Mouse (Mus musculus): Measurements from ENCODE around the gene Carf. TPM values are rescaled to one million over a fixed set of nuclear protein-coding genes. Genes with fewer than 3 reads are reported as not detected.
"Not testable (repeated sequence)": the region's sequence is repeated elsewhere in the genome, so short reads cannot be mapped to it uniquely, and the experiment has no call there.

Gene Carf
- polyA plus RNA-seq (2015; fragmentation: Nextera tagmentation; extraction: Ambion mirVana), result 7.1 and 7.4 TPM in 2 replicates

DNA sequence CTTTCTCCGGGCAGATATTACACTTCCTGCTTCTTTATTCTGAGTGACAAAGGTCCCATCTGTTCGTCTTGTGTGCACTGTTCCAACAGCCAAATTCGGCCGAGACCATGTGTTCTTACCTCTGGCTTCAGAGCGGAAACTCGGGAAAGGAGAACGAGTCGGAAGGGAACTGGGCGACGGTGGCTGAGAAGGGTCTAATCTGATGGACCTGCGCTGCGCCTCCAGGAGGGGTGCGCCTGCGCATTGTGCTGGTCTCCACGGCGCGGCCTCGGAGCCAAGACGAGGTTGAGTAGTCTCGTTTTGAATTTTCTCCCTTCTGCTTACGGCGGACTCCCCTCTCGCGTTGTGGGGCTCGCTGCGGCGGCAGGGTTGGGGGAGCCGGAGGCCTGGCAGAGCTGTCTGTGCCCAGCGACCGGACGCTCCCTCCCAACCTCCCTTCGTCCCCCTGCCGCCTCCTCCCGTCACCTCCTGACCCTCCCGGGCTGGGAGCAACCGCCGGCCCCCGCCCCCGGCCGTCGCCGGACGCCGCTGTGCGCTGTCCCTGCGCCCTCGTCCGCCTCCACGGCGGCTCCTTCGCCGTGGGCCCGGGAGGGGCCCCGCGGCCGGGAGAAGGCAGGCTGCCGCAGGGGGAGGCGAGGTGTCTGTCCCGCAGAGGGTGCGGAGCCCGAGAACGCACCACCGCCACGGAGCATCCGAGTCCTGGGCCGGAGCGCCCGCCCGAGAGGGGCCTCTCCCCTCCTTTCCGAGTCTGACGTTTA, at the start of gene Carf, which contains the start of gene Wdr12:
Gene Carf (plus strand): TSS at position 224 of the 758 bp plus-strand sequence.
Gene Wdr12 (minus strand): TSS at position 622 of the 758 bp plus-strand sequence.
- H3K4me2 ChIP-seq (replicated peaks), result peak within 1 kb of the TSS; percentile 82
- H3K27ac ChIP-seq (replicated peaks), result peak within 1 kb of the TSS; percentile 99
- peaks cover 22% of the 10 kb centered on the region for H3K4me1 ChIP-seq
- peak; percentile 98 for ATAC-seq (replicated peaks)
- no peaks in the 10 kb centered on the region for H3K9me3 ChIP-seq
- peak within 1 kb of the TSS; percentile 97 for H3K9ac ChIP-seq (replicated peaks)
- peaks cover 8% of the 10 kb centered on the region for H3K36me3 ChIP-seq
- WGBS, result under 1% methylated on average over 71 of the region's 71 CpGs
- H3K4me3 ChIP-seq, result peak within 1 kb of the TSS; percentile 95
- no peaks in the 10 kb centered on the region for H3K27me3 ChIP-seq

DNA sequence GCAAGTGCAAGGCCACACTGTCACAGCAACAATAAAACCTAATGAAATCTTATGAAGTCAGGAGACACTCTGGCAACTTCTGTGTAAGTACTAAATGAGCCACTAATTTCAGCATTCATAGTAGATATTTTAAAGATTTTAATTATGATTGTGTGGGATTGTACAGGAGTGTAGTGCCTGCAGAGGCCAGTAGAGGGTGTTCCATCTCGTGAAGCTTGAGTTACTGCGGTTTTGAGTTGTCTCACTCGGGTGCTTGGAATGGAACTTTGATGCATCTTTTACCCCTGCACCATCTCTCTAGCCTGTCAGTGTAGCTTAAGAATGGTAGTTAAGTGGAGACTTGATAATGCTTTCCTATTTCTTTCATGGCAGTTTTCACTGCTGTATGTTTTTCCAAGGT, 43.4 kb upstream of the Carf start:
- Histone ChIP-seq H3K4me2 (replicated peaks) (no peak overlapping the region), H3K36me3 (no peaks in the 10 kb centered on the region), H3K9ac (replicated peaks) (no peak overlapping the region), H3K9me3 (no peaks in the 10 kb centered on the region), H3K4me1 (no peaks in the 10 kb centered on the region), H3K4me3 (no peak overlapping the region), H3K27ac (replicated peaks) (no peak overlapping the region), H3K27me3 (no peaks in the 10 kb centered on the region)
- WGBS, result 39% methylated on average over 3 of the region's 3 CpGs
- no peak for ATAC-seq (replicated peaks)

DNA sequence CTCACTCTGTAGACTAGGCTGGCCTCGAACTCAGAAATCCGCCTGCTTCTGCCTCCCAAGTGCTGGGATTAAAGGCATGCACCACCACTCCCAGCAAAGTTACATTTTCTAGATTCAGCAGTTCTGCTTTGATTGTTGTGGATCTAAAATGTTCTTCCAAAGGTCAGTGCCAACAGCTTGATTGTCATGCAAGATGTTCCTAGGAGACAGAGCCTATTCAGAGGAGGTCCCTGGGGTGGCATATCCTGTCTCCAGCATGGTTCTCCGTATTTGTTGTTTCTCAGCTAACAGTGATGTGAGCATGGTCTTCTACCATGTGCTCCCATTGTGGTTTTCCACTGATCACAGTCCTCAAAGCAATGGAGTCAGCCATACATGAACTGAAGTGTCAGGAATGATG, 41.7 kb upstream of the Carf start:
- no peak overlapping the region for H3K4me3 ChIP-seq
- no peaks in the 10 kb centered on the region for H3K36me3 ChIP-seq
- no peak overlapping the region for H3K9ac ChIP-seq (replicated peaks)
- H3K4me2 ChIP-seq (replicated peaks), result no peak overlapping the region
- no peaks in the 10 kb centered on the region for H3K27me3 ChIP-seq
- 89% methylated on average over 3 of the region's 3 CpGs for whole genome bisulfite sequencing
- no peaks in the 10 kb centered on the region for H3K9me3 ChIP-seq
- no peaks in the 10 kb centered on the region for H3K4me1 ChIP-seq
- no peak overlapping the region for H3K27ac ChIP-seq (replicated peaks)
- ATAC-seq (replicated peaks), result no peak

DNA sequence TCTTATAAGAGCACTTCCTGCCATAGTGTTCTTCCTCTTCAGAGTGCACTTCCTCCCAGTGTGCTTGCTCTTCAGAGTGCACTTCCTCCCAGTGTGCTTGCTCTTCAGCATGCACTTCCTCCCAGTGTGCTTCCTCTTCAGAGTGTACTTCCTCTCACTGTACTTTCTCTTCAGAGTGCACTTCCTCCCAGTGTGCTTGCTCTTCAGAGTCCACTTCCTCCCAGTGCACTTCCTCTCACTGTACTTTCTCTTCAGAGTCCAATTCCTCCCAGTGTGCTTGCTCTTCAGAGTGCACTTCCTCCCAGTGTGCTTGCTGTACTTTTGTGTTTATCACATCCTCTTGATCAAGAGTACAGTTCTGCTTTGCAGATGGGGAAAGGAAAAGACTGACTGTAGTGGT, 27.3 kb upstream of the Carf start:
- not testable (repeated sequence) for H3K9me3 ChIP-seq; H3K27me3 ChIP-seq; H3K4me1 ChIP-seq; H3K4me2 ChIP-seq (replicated peaks); H3K36me3 ChIP-seq; H3K9ac ChIP-seq (replicated peaks); ATAC-seq (replicated peaks); H3K4me3 ChIP-seq; H3K27ac ChIP-seq (replicated peaks)

DNA sequence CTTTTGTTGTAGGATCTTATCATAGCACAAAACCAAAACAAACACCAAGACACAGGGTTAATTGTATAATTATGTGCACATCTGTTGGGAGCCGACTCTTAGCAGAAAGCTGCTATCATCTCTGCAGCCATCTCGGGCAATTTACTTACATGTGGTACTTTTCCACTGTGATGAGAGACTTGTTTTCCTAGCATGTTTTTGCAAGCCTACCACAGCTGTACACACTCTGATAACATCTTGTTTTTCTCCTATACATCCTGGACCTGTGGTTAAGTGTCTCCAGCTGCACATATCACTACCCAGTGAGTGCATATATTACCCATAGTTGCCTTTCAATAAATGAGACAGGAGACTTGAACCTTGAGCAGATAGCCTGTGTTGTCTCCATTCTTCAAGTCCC, 23.1 kb upstream of the Carf start:
- no peak for ATAC-seq (replicated peaks)
- Histone ChIP-seq H3K4me2 (replicated peaks) (no peak overlapping the region), H3K9ac (replicated peaks) (no peak overlapping the region), H3K4me1 (no peaks in the 10 kb centered on the region), H3K27ac (replicated peaks) (no peak overlapping the region), H3K27me3 (no peaks in the 10 kb centered on the region), H3K36me3 (peaks cover 24% of the 10 kb centered on the region), H3K4me3 (no peak overlapping the region), H3K9me3 (no peaks in the 10 kb centered on the region)
- WGBS, result 81% methylated on average over 2 of the region's 2 CpGs

DNA sequence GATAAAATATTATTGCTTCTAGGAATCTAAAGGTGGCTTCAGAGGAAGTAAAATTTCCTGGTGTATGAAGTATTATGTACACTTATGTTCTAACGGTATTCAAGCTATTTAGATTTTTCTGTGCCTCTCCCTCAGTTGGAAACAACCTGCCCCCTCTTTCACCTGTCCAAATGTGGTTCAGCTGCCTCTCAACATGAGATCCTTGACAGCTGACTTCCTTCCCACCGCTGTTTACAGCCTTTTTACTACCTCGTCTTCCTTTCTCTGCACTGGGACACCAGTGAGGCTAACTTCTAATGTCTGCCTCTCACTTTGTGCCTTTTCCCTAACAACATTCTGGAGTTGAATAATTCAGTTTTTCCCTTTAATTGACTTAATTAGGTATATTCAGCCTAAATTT, 22.5 kb upstream of the Carf start:
- no peaks in the 10 kb centered on the region for H3K27me3 ChIP-seq
- H3K27ac ChIP-seq (replicated peaks), result no peak overlapping the region
- no peak overlapping the region for H3K4me2 ChIP-seq (replicated peaks)
- no peaks in the 10 kb centered on the region for H3K9me3 ChIP-seq
- 84% methylated on average over 3 of the region's 3 CpGs for WGBS
- H3K9ac ChIP-seq (replicated peaks), result no peak overlapping the region
- H3K4me3 ChIP-seq, result no peak overlapping the region
- no peaks in the 10 kb centered on the region for H3K4me1 ChIP-seq
- peaks cover 28% of the 10 kb centered on the region for H3K36me3 ChIP-seq
- no peak for ATAC-seq (replicated peaks)

DNA sequence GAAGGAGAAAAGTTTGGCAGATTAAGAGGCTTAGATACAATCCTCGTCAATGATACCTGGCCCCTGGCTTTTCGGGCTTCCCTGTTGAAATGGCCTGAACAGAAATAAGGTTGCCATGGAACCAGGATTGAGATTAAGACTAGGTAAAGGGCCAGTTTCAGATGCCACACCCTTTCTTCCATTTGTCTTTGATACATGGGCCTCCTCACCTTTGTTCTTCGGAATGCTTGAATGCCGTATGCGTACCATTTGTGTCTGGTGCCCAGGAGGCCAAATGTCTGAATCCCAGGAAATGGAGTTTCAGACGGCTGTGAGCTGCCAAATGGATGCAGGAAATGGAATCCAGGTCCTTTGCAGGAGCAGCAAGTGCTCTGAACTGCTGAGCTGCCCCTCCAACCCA, 21.6 kb upstream of the Carf start:
- Histone ChIP-seq H3K9ac (replicated peaks) (no peak overlapping the region), H3K27me3 (no peaks in the 10 kb centered on the region), H3K9me3 (no peaks in the 10 kb centered on the region), H3K27ac (replicated peaks) (no peak overlapping the region), H3K4me2 (replicated peaks) (no peak overlapping the region), H3K4me1 (no peaks in the 10 kb centered on the region), H3K4me3 (no peak overlapping the region), H3K36me3 (peaks cover 32% of the 10 kb centered on the region)
- WGBS, result 88% methylated on average over 6 of the region's 6 CpGs
- ATAC-seq (replicated peaks), result no peak

DNA sequence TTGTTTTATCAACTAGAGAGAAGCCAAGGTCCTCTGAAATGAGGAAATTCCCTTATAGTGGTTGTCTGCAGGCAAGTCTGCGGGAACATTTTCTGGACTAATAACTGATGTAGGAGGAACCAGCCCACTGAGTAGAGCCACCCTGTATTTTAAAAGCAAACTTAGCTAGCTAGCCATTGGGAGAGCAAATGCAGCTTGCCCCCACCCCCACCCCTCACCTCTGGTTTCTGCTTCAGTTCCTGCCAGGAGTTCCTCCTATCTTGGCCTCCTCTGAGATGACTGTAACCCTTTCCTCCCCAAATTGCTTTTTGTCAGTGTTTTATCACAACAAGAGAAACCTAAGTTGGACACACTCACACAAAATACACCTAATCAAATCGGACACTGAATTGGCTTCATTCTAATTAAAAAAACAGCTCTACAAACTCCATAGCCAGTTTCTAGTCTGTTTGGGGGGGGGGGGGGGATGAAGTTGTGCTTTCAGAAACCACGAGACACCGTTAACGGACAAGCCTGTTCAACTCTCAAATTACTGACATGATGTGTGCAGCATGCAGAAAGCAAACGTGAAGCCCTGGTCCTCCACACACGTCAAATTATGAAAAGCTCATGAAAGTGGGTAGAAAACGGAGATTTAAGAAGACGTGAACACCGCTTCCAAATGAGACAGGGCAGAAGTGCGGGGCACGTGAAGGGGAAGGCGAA, 1.3 kb upstream of the Carf start:
- no peak for ATAC-seq (replicated peaks)
- peak overlapping the region; percentile 82 for H3K4me2 ChIP-seq (replicated peaks)
- peaks cover 22% of the 10 kb centered on the region for H3K4me1 ChIP-seq
- peaks cover 21% of the 10 kb centered on the region for H3K36me3 ChIP-seq
- peak overlapping the region; percentile 95 for H3K4me3 ChIP-seq
- H3K27me3 ChIP-seq, result no peaks in the 10 kb centered on the region
- H3K27ac ChIP-seq (replicated peaks), result no peak overlapping the region
- 10% methylated on average over 13 of the region's 13 CpGs for WGBS
- H3K9ac ChIP-seq (replicated peaks), result peak overlapping the region; percentile 97
- no peaks in the 10 kb centered on the region for H3K9me3 ChIP-seq

DNA sequence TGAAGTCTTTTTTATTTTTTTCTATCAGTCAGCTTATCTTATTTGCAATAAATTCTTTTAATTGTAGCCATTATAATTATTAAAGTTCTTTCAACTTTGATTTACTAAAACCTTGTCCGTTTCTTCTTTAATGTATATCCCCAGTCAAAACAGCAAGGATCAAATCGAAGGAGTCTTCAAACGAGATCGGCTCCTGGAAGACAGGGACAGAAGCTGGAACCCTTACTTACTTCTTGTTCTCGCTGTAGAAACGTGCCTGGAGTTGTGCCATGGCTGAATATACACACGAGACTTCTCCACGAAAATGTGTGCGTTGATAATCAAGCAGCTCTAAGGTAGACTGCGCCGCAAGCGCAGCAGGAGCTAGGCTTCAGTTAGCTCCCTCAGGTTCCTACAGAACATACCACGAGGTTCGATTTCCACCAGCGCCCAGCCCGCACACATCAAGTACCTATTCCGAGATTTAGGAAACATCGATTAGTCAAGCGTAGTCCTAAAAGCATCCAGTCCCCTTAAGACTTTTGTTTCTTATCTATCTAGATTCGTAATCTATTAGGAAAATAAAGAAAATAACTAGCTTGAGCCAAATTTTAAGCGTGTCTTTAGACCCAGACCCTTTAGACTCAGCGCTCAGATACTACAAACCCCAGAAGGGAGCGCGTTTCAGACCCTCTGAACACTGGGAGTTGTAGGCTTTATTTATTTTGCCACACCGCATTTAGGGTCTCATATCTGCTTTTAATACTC, 597 bp upstream of the Carf start:
- ATAC-seq (replicated peaks), result peak; percentile 93
- H3K27me3 ChIP-seq, result no peaks in the 10 kb centered on the region
- H3K4me3 ChIP-seq, result peak overlapping the region; percentile 95
- H3K9ac ChIP-seq (replicated peaks), result peak overlapping the region; percentile 97
- peaks cover 15% of the 10 kb centered on the region for H3K36me3 ChIP-seq
- under 1% methylated on average over 25 of the region's 25 CpGs for WGBS
- H3K27ac ChIP-seq (replicated peaks), result peak overlapping the region; percentile 99
- peaks cover 22% of the 10 kb centered on the region for H3K4me1 ChIP-seq
- no peaks in the 10 kb centered on the region for H3K9me3 ChIP-seq
- H3K4me2 ChIP-seq (replicated peaks), result peak overlapping the region; percentile 82

DNA sequence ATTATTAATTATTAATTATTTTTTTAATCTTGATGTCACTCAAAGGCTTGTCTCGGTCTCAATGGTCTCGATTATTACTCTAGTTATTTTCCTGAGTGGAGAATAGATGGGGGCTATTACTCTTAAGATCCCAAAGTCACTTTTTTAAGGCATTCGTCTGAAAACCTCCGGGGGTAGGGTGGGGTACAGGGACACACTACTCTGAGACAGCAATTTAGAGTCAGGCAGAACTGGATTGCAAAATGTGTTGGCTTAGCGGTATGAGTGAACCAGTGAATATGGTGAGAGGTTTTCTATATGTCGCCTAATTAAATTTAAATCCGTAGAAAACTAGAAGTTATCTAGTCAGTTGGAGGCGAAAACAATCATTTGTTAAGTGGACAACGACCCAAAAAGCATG, 792 bp downstream of the Carf start:
- Histone ChIP-seq H3K9me3 (no peaks in the 10 kb centered on the region), H3K36me3 (peaks cover 5% of the 10 kb centered on the region), H3K27me3 (no peaks in the 10 kb centered on the region), H3K4me3 (peak overlapping the region; percentile 95), H3K4me2 (replicated peaks) (peak overlapping the region; percentile 50), H3K4me1 (peaks cover 22% of the 10 kb centered on the region), H3K9ac (replicated peaks) (peak overlapping the region; percentile 97), H3K27ac (replicated peaks) (peak overlapping the region; percentile 99)
- 10% methylated on average over 9 of the region's 9 CpGs for WGBS
- ATAC-seq (replicated peaks), result no peak

DNA sequence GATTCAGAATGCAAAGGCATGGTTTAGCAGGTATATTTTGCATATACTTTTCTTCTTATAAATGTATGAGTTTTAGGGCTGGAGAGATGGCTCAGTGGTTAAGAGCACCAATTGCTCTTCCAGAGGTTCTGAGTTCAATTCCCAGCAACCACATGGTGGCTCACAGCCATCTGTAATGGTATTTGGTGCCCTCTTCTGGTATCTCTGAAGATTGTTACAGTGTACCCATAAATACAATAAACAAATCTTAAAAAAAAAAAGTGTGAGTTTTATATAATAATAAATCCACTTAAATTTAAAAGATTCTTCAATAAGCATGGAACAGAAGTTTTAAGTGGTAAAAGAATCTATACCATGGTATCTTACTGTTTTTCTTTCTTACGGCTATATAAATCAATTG, 6.5 kb downstream of the Carf start:
- 100% methylated on average over 1 of the region's 1 CpGs for WGBS
- no peak for ATAC-seq (replicated peaks)
- H3K9ac ChIP-seq (replicated peaks), result no peak overlapping the region
- H3K9me3 ChIP-seq, result no peaks in the 10 kb centered on the region
- H3K27me3 ChIP-seq, result no peaks in the 10 kb centered on the region
- H3K4me3 ChIP-seq, result no peak overlapping the region
- no peak overlapping the region for H3K4me2 ChIP-seq (replicated peaks)
- H3K27ac ChIP-seq (replicated peaks), result no peak overlapping the region
- peaks cover 12% of the 10 kb centered on the region; the same call in 1 of the 2 replicates for H3K36me3 ChIP-seq
- H3K4me1 ChIP-seq, result no peaks in the 10 kb centered on the region

Data from forebrain, embryonic 15.5 days (tissue).